Comparison of ENCODE assay signal across 14 mouse cellular contexts in the genomic region with DNA sequence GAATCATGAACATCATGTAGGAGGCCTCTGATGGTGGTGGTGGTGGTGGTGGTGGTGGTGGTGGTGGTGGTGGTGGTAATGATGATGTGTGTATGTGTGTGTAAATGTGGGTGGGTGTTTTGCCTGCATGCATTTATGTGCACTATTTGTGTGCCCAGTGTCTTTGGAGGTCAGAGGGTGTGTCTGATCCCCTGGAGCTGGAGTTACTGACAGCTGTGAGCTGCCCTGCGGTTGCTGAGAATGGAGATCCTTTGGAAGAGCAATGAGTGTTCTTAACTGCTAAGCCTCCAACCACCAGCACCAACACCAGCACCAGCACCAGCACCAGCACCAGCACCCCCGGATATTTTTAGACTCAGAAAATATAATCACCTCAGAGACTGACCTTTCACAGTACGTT. TPM values are rescaled to one million over a fixed set of nuclear protein-coding genes. Genes with fewer than 3 reads are reported as not detected.
DNase-seq lines count a peak whose midpoint lies in the region; ATAC-seq and TF ChIP-seq lines count a peak whose summit lies in the region.
"Had no signal": no experiment of that assay in that cellular context is flagged by ENCODE, and none has a peak within 500 bp of the region (broad histone marks: within the 10 kb centered on the region; RNA-seq: fewer than 3 reads in every experiment).

No protein-coding gene starts in this region.

- H3K4me1 ChIP-seq in midbrain, postnatal 0 days (ENCODE audit: insufficient read depth, low read length), result no peaks in the 10 kb centered on the region
- H3K4me1 ChIP-seq in midbrain, embryonic 11.5 days (ENCODE audit: control insufficient read depth, insufficient read depth, low read length), result no peaks in the 10 kb centered on the region
- peaks cover 17% of the 10 kb centered on the region for H3K4me1 ChIP-seq in olfactory bulb, adult 2 months (ENCODE audit: control insufficient read depth, insufficient read depth, low read length)

- no peak for TF ChIP-seq POLR2A in myocyte (IDR thresholded peaks at IDR 0.05; ENCODE audit: insufficient read length, low read depth)
- TF ChIP-seq POLR2A in olfactory bulb, adult 2 months (IDR thresholded peaks at IDR 0.05; ENCODE audit: insufficient read depth, low read depth, low read length), result no peak

- no peak overlapping the region for H3K4me3 ChIP-seq in midbrain, postnatal 0 days (ENCODE audit: low read depth, low read length)
- H3K4me3 ChIP-seq in midbrain, embryonic 11.5 days (ENCODE audit: low read depth, low read length), result no peak overlapping the region
- no peak overlapping the region for H3K4me3 ChIP-seq in myocyte
- no peak overlapping the region for H3K4me3 ChIP-seq in olfactory bulb, adult 2 months (ENCODE audit: insufficient read depth, low read depth, low read length)
- H3K4me3 ChIP-seq in gastrocnemius, adult 2 months, result no peak overlapping the region

- H3K4me2 ChIP-seq in midbrain, postnatal 0 days (ENCODE audit: low read depth, low read length, poor library complexity, severe bottlenecking), result no peak overlapping the region
- no peak overlapping the region for H3K4me2 ChIP-seq in midbrain, embryonic 11.5 days
- H3K4me2 ChIP-seq in myocyte (ENCODE audit: low read depth), result no peak overlapping the region

- H3K27me3 ChIP-seq in midbrain, postnatal 0 days (ENCODE audit: insufficient read depth, low read length), result no peaks in the 10 kb centered on the region
- H3K27me3 ChIP-seq in midbrain, embryonic 11.5 days (ENCODE audit: control insufficient read depth, insufficient read depth, low read length), result no peaks in the 10 kb centered on the region
- H3K27me3 ChIP-seq in myocyte (ENCODE audit: control insufficient read depth, insufficient read depth, insufficient read length), result no peaks in the 10 kb centered on the region
- H3K27me3 ChIP-seq: Patski had no signal

- 73% methylated on average over 3 of the region's 3 CpGs for WGBS in midbrain, postnatal 0 days
- 80% methylated on average over 3 of the region's 3 CpGs for WGBS in midbrain, embryonic 11.5 days
- 43% methylated on average over 3 of the region's 3 CpGs for WGBS in olfactory bulb, adult 2 months

- DNase-seq in midbrain, postnatal 0 days (ENCODE audit: low spot score), result no peak
- no peak for DNase-seq in midbrain, embryonic 11.5 days (ENCODE audit: low spot score, missing footprints)
- DNase-seq in left cerebral cortex, postnatal 25 days (ENCODE audit: low spot score in 2 of 2), result no peak
- no peak for DNase-seq in gastrocnemius, adult 2 months
- DNase-seq: B cell, adult 2 months; cerebellum, adult 11 months; cerebellum, adult 11-12 months; cerebellum, adult 18-20 months had no signal

- H3K36me3 ChIP-seq in midbrain, postnatal 0 days (ENCODE audit: insufficient read depth, low read length), result no peaks in the 10 kb centered on the region
- H3K36me3 ChIP-seq in midbrain, embryonic 11.5 days (ENCODE audit: control insufficient read depth, insufficient read depth, low read length), result no peaks in the 10 kb centered on the region
- H3K36me3 ChIP-seq in myocyte (ENCODE audit: control insufficient read depth, insufficient read depth), result no peaks in the 10 kb centered on the region
- H3K36me3 ChIP-seq: G1E had no signal

- peak overlapping the region; percentile 18; the same call in 1 of the 2 replicates for H3K27ac ChIP-seq in midbrain, postnatal 0 days (ENCODE audit: low read depth, low read length)
- no peak overlapping the region for H3K27ac ChIP-seq in midbrain, embryonic 11.5 days (ENCODE audit: low read depth, low read length)
- peak overlapping the region; percentile 94 for H3K27ac ChIP-seq in olfactory bulb, adult 2 months (ENCODE audit: insufficient read depth, low read depth, low read length)
- no peak overlapping the region for H3K27ac ChIP-seq in gastrocnemius, adult 2 months

- TF ChIP-seq CTCF in midbrain, postnatal 0 days (IDR thresholded peaks at IDR 0.05), result no peak
- no peak for TF ChIP-seq CTCF in olfactory bulb, adult 2 months (IDR thresholded peaks at IDR 0.05; ENCODE audit: insufficient read depth, low read depth, low read length)
- no peak for TF ChIP-seq CTCF in gastrocnemius, adult 2 months (IDR thresholded peaks at IDR 0.05)

- no peaks in the 10 kb centered on the region for H3K9me3 ChIP-seq in midbrain, postnatal 0 days (ENCODE audit: low read length)
- no peaks in the 10 kb centered on the region for H3K9me3 ChIP-seq in midbrain, embryonic 11.5 days (ENCODE audit: control insufficient read depth, low read length)
- H3K9me3 ChIP-seq: G1E had no signal

- no peaks in the 10 kb centered on the region for H3K79me2 ChIP-seq in myocyte (ENCODE audit: control insufficient read depth, insufficient read depth)

- intact Hi-C loops in left cerebral cortex, postnatal 25 days (cut with DNase I), result no loop called here
- intact Hi-C loops in gastrocnemius, adult 2 months (cut with DNase I), result no loop called here

- no peak overlapping the region for H3ac ChIP-seq in myocyte (ENCODE audit: control insufficient read depth, insufficient read length)

- no peak overlapping the region for H3K9ac ChIP-seq in midbrain, postnatal 0 days (replicated peaks; ENCODE audit: low read length, poor library complexity, severe bottlenecking)
- no peak overlapping the region for H3K9ac ChIP-seq in midbrain, embryonic 11.5 days (ENCODE audit: low read length)

- no peak for ATAC-seq in midbrain, postnatal 0 days (ENCODE audit: low FRiP score)
- ATAC-seq in midbrain, embryonic 11.5 days (ENCODE audit: low FRiP score), result no peak
- ATAC-seq: activated CD4-positive, CD25-positive, alpha-beta regulatory T cell, adult 4 months; CD4-positive, CD25-positive, alpha-beta regulatory T cell, adult 4 months; Patski had no signal

TF ChIP-seq in myocyte, 11 proteins besides CTCF, POLR2A, EP300 and RAD21:
- TF ChIP-seq USF1 (IDR thresholded peaks at IDR 0.05; ENCODE audit: low read depth) (no peak), SRF (IDR thresholded peaks at IDR 0.05; ENCODE audit: control insufficient read depth, insufficient read length, low read depth) (no peak), POLR2AphosphoS2 (IDR thresholded peaks at IDR 0.05; ENCODE audit: insufficient read length, low read depth) (no peak), MYOD1 (IDR thresholded peaks at IDR 0.05; ENCODE audit: control insufficient read depth in 1 of 3, insufficient read length in 2 of 3, low read depth in 2 of 3) (peak in 1 of 3 experiments; percentile 63), MYOG (IDR thresholded peaks at IDR 0.05; ENCODE audit: control insufficient read depth in 1 of 3, insufficient read depth in 1 of 3, insufficient read length in 2 of 3, low read depth in 2 of 3) (peak in 2 of 3 experiments; percentile 4 to 65), CEBPB (IDR thresholded peaks at IDR 0.05; ENCODE audit: insufficient read depth, poor library complexity, severe bottlenecking) (no peak)
TF ChIP-seq in myocyte: peak in this region for 2.

RNA-seq across cellular contexts. Expression of a gene that starts 5.4 kb away (rescaled TPM):
- total RNA-seq in midbrain, postnatal 0 days (2014; rRNA removed), result 202 and 226 TPM in 2 replicates
- polyA plus RNA-seq in midbrain, postnatal 0 days (2015; fragmentation: Nextera tagmentation; extraction: Ambion mirVana), result 191 and 216 TPM in 2 replicates
- polyA plus RNA-seq in midbrain, embryonic 11.5 days (2014; fragmentation: Nextera tagmentation; extraction: Ambion mirVana), result 124 and 132 TPM in 2 replicates
- polyA plus RNA-seq in myocyte (2012; fragmentation: generic; extraction: Trizol), result 94.2 TPM
- 490 TPM in 1 of 2 replicates, not detected in the other for polyA plus RNA-seq in olfactory bulb, adult 2 months (2012; ENCODE audit: insufficient read depth, insufficient read length, low replicate concordance, missing spikeins)
- total RNA-seq in left cerebral cortex, postnatal 25 days (2021), result 100 to 1,000 TPM; 212 to 218 TPM
- 10 to 100 TPM; 29.2 to 34.4 TPM for total RNA-seq in gastrocnemius, adult 2 months (2021)

RNA-seq across cellular contexts. Expression of a gene that starts 31.3 kb away (rescaled TPM):
- total RNA-seq in midbrain, postnatal 0 days (2014; rRNA removed), result 178 and 197 TPM in 2 replicates
- 550 and 577 TPM in 2 replicates for polyA plus RNA-seq in midbrain, postnatal 0 days (2015; fragmentation: Nextera tagmentation; extraction: Ambion mirVana)
- polyA plus RNA-seq in midbrain, embryonic 11.5 days (2014; fragmentation: Nextera tagmentation; extraction: Ambion mirVana), result 1,266 and 1,289 TPM in 2 replicates
- polyA plus RNA-seq in myocyte (2012; fragmentation: generic; extraction: Trizol), result 196 TPM
- 294 and 693 TPM in 2 replicates for polyA plus RNA-seq in olfactory bulb, adult 2 months (2012; ENCODE audit: insufficient read depth, insufficient read length, low replicate concordance, missing spikeins)
- 100 to 1,000 TPM; 250 to 258 TPM for total RNA-seq in left cerebral cortex, postnatal 25 days (2021)
- total RNA-seq in gastrocnemius, adult 2 months (2021), result 100 to 1,000 TPM; 475 to 511 TPM

RNA-seq across cellular contexts. Expression of a gene that starts 31.5 kb away (rescaled TPM):
- total RNA-seq in midbrain, postnatal 0 days (2014; rRNA removed), result 30.7 and 33.0 TPM in 2 replicates
- polyA plus RNA-seq in midbrain, postnatal 0 days (2015; fragmentation: Nextera tagmentation; extraction: Ambion mirVana), result 34.6 and 35.5 TPM in 2 replicates
- polyA plus RNA-seq in midbrain, embryonic 11.5 days (2014; fragmentation: Nextera tagmentation; extraction: Ambion mirVana), result 42.8 and 47.6 TPM in 2 replicates
- 28.1 TPM for polyA plus RNA-seq in myocyte (2012; fragmentation: generic; extraction: Trizol)
- polyA plus RNA-seq in olfactory bulb, adult 2 months (2012; ENCODE audit: insufficient read depth, insufficient read length, low replicate concordance, missing spikeins), result not detected in 2 replicates
- total RNA-seq in left cerebral cortex, postnatal 25 days (2021), result 10 to 100 TPM; 25.8 to 27.8 TPM
- 1 to 10 TPM; 5.9 to 6.4 TPM for total RNA-seq in gastrocnemius, adult 2 months (2021)

RNA-seq across cellular contexts. Expression of a gene that starts 43.6 kb away (rescaled TPM):
- total RNA-seq in midbrain, postnatal 0 days (2014; rRNA removed), result 21.7 and 22.5 TPM in 2 replicates
- 20.7 and 25.9 TPM in 2 replicates for polyA plus RNA-seq in midbrain, postnatal 0 days (2015; fragmentation: Nextera tagmentation; extraction: Ambion mirVana)
- 66.4 and 71.5 TPM in 2 replicates for polyA plus RNA-seq in midbrain, embryonic 11.5 days (2014; fragmentation: Nextera tagmentation; extraction: Ambion mirVana)
- 21.1 TPM for polyA plus RNA-seq in myocyte (2012; fragmentation: generic; extraction: Trizol)
- polyA plus RNA-seq in olfactory bulb, adult 2 months (2012; ENCODE audit: insufficient read depth, insufficient read length, low replicate concordance, missing spikeins), result 368 TPM in 1 of 2 replicates, not detected in the other
- 10 to 100 TPM; 27.6 to 31.2 TPM for total RNA-seq in left cerebral cortex, postnatal 25 days (2021)
- total RNA-seq in gastrocnemius, adult 2 months (2021), result 10 to 100 TPM; 17.7 to 21.1 TPM

RNA-seq across cellular contexts. Expression of a gene that starts 46.6 kb away (rescaled TPM):
- 5.4 TPM in 1 of 2 replicates, not detected in the other for total RNA-seq in midbrain, postnatal 0 days (2014; rRNA removed)
- polyA plus RNA-seq in midbrain, postnatal 0 days (2015; fragmentation: Nextera tagmentation; extraction: Ambion mirVana), result 1.2 and 1.8 TPM in 2 replicates
- polyA plus RNA-seq in midbrain, embryonic 11.5 days (2014; fragmentation: Nextera tagmentation; extraction: Ambion mirVana), result 1.9 and 4.0 TPM in 2 replicates
- polyA plus RNA-seq in myocyte (2012; fragmentation: generic; extraction: Trizol), result 2.6 TPM
- polyA plus RNA-seq in olfactory bulb, adult 2 months (2012; ENCODE audit: insufficient read depth, insufficient read length, low replicate concordance, missing spikeins), result not detected in 2 replicates
- 1 to 10 TPM; 1.4 to 1.9 TPM for total RNA-seq in left cerebral cortex, postnatal 25 days (2021)
- total RNA-seq in gastrocnemius, adult 2 months (2021), result 1 to 10 TPM in 1 of 2 experiments, under 1 TPM in 1; 0.45 to 1.7 TPM

Comparison
In these comparisons a context has a peak if more than half of its experiments do, and no peak if none do; other contexts are left out.
1. H3K27ac ChIP-seq: peak in midbrain, postnatal 0 days (single experiment) and olfactory bulb, adult 2 months (single experiment); none in midbrain, embryonic 11.5 days (single experiment) and gastrocnemius, adult 2 months (single experiment).